Mouse (Mus musculus): Measurements from ENCODE around the gene Cfap77. TPM values are rescaled to one million over a fixed set of nuclear protein-coding genes. Genes with fewer than 3 reads are reported as not detected.

The Cfap77 gene
- polyA plus RNA-seq, 1 experiment from 2014 or later, result 0.79 TPM

- Histone ChIP-seq H3K36me3 (ENCODE audit: control insufficient read depth, insufficient read depth, low read length) (no peaks in the 10 kb centered on the region), H3K4me2 (ENCODE audit: low read depth, low read length) (no peak overlapping the region), H3K27me3 (replicated peaks; ENCODE audit: control insufficient read depth, insufficient read depth, low read length) (peaks cover 14% of the 10 kb centered on the region), H3K4me3 (ENCODE audit: low read depth, low read length) (no peak overlapping the region), H3K9me3 (ENCODE audit: control insufficient read depth, low read length) (no peaks in the 10 kb centered on the region), H3K9ac (ENCODE audit: low read depth, low read length) (peak overlapping the region; percentile 34; the same call in 1 of the 2 replicates), H3K4me1 (ENCODE audit: control insufficient read depth, insufficient read depth, low read length) (no peaks in the 10 kb centered on the region; the same call in 1 of the 2 replicates), H3K27ac (replicated peaks; ENCODE audit: low read depth, low read length) (no peak overlapping the region)
- DNase-seq (ENCODE audit: low spot score) (no peak), ATAC-seq (ENCODE audit: low read depth) (no peak)
- 19% methylated on average over 6 of the region's 6 CpGs for WGBS
Measured at GRCm38 (mm10) chr2:28974520-28974919, 80.3 kb downstream of the Cfap77 start.

DNA sequence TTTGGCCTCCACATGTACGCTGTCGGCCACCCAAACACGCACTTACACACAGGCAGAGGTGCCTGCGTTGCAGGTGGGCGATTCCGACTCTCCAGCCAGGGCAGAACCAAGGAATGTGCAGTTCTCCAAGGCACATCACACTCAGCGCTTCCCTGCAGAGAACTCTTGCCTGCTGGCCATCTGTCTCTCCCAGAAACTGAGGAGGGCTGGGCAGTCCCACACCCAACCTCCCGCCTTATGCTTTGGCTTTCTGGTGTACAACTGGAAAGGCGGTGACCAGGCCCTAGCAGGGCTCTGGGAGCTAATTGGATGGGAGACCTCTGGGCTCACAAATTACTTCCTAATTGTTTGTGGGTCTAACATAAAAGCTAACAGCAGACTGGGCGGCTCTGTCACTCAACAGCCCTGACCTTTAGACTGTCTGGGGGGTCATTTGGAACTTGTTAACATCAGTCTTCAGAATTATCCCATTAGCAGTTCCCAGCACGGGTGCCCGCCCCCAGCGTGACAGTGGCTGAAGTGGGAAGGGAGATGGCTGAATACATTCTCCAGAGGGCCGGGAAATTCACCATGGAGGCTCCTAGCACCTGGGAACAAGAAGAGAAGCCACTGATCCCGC is 80.9 kb downstream of the Cfap77 start:
- Histone ChIP-seq H3K27me3 (replicated peaks; ENCODE audit: control insufficient read depth, insufficient read depth, low read length) (peaks cover 14% of the 10 kb centered on the region), H3K36me3 (ENCODE audit: control insufficient read depth, insufficient read depth, low read length) (no peaks in the 10 kb centered on the region), H3K27ac (replicated peaks; ENCODE audit: low read depth, low read length) (no peak overlapping the region), H3K9ac (ENCODE audit: low read depth, low read length) (0 out of 2 replicates have a peak overlapping the region, but pooled peaks have one; percentile 34), H3K4me1 (ENCODE audit: control insufficient read depth, insufficient read depth, low read length) (no peaks in the 10 kb centered on the region; the same call in 1 of the 2 replicates), H3K9me3 (ENCODE audit: control insufficient read depth, low read length) (no peaks in the 10 kb centered on the region), H3K4me3 (ENCODE audit: low read depth, low read length) (no peak overlapping the region), H3K4me2 (ENCODE audit: low read depth, low read length) (no peak overlapping the region)
- 33% methylated on average over 15 of the region's 15 CpGs for WGBS
- peak; percentile 27 for DNase-seq (ENCODE audit: low spot score)
- ATAC-seq (ENCODE audit: low read depth), result no peak

GRCm38 (mm10) chr2:28970424-28970823 is 84.4 kb downstream of the Cfap77 start:
- ATAC-seq (ENCODE audit: low read depth) (no peak), DNase-seq (ENCODE audit: low spot score) (no peak)
- Histone ChIP-seq H3K4me1 (ENCODE audit: control insufficient read depth, insufficient read depth, low read length) (no peaks in the 10 kb centered on the region; the same call in 1 of the 2 replicates), H3K4me2 (ENCODE audit: low read depth, low read length) (no peak overlapping the region), H3K9me3 (ENCODE audit: control insufficient read depth, low read length) (no peaks in the 10 kb centered on the region), H3K36me3 (ENCODE audit: control insufficient read depth, insufficient read depth, low read length) (no peaks in the 10 kb centered on the region), H3K4me3 (ENCODE audit: low read depth, low read length) (no peak overlapping the region), H3K9ac (ENCODE audit: low read depth, low read length) (no peak overlapping the region), H3K27me3 (replicated peaks; ENCODE audit: control insufficient read depth, insufficient read depth, low read length) (peaks cover 4% of the 10 kb centered on the region), H3K27ac (replicated peaks; ENCODE audit: low read depth, low read length) (no peak overlapping the region)
- 73% methylated on average over 14 of the region's 14 CpGs for WGBS

- ATAC-seq (ENCODE audit: low read depth), result no peak
- no peak for DNase-seq (ENCODE audit: low spot score)
- H3K9me3 ChIP-seq (ENCODE audit: control insufficient read depth, low read length), result no peaks in the 10 kb centered on the region
- H3K27me3 ChIP-seq (replicated peaks; ENCODE audit: control insufficient read depth, insufficient read depth, low read length), result 0 out of 2 replicates have a peak, but pooled peaks cover 4% of the 10 kb centered on the region
- WGBS, result 71% methylated on average over 1 of the region's 1 CpGs
- no peak overlapping the region for H3K4me2 ChIP-seq (ENCODE audit: low read depth, low read length)
- H3K36me3 ChIP-seq (ENCODE audit: control insufficient read depth, insufficient read depth, low read length), result no peaks in the 10 kb centered on the region
- H3K27ac ChIP-seq (replicated peaks; ENCODE audit: low read depth, low read length), result no peak overlapping the region
- H3K9ac ChIP-seq (ENCODE audit: low read depth, low read length), result no peak overlapping the region
- no peak overlapping the region for H3K4me3 ChIP-seq (ENCODE audit: low read depth, low read length)
- no peaks in the 10 kb centered on the region for H3K4me1 ChIP-seq (ENCODE audit: control insufficient read depth, insufficient read depth, low read length)
Measured at GRCm38 (mm10) chr2:28968278-28968677, 86.6 kb downstream of the Cfap77 start.

DNA sequence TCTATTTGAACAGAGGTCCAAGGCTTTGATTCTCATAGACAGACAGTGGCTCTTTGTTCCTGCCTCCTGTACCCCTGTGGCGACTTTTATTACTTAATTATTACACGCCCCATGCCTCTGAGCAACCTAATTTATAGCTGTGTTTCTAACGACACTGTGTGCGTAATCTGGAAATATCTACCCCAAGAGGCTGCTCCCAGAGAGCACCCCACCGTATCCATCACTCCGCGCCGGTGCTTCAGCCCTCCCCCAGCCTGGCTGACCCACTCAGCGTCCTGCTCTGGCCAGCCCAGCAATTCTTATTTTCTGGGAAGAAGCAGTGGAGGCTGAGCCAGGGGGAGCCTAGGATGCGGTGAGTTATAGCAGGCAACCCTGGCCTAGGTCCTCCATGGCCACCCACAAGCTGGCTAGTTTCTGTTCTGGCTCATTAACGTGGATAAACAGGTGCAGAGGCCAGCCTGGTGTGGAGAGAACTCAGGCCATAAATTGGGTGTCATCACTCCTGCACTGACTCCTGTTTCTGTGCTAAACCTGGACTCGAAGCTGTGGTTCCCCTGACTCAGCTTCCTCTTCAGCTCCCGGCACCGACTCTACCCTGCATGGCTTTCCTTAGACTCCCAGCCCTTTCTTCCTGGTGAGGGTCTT is 88.6 kb downstream of the Cfap77 start:
- Histone ChIP-seq H3K9ac (ENCODE audit: low read depth, low read length) (no peak overlapping the region), H3K9me3 (ENCODE audit: control insufficient read depth, low read length) (no peaks in the 10 kb centered on the region), H3K4me2 (ENCODE audit: low read depth, low read length) (no peak overlapping the region), H3K4me1 (ENCODE audit: control insufficient read depth, insufficient read depth, low read length) (no peaks in the 10 kb centered on the region), H3K27me3 (replicated peaks; ENCODE audit: control insufficient read depth, insufficient read depth, low read length) (no peaks in the 10 kb centered on the region), H3K4me3 (ENCODE audit: low read depth, low read length) (no peak overlapping the region), H3K36me3 (ENCODE audit: control insufficient read depth, insufficient read depth, low read length) (no peaks in the 10 kb centered on the region), H3K27ac (replicated peaks; ENCODE audit: low read depth, low read length) (no peak overlapping the region)
- ATAC-seq (ENCODE audit: low read depth) (no peak), DNase-seq (ENCODE audit: low spot score) (no peak)
- 50% methylated on average over 14 of the region's 14 CpGs for WGBS

DNA sequence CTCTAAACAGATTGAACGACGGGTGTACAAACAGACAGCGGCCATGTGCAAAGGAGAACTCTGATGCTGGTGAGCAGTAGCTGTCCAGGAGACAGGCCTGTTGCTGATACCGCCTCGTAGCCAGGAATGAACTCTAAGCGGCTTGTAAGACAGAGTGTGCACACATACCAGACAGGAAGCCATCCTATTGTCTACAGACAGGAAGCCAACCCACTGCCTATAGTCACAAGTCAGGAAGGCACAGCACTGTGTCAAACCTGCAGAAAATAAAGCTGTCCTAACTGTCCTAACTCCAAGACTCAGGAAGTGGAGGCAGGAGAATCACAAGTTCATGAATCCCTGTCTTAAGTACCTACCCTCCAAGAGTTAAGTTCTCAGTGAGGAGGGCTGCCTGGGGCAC is 91.3 kb downstream of the Cfap77 start:
- DNase-seq (ENCODE audit: low spot score) (no peak), ATAC-seq (ENCODE audit: low read depth) (no peak)
- Histone ChIP-seq H3K27ac (replicated peaks; ENCODE audit: low read depth, low read length) (no peak overlapping the region), H3K36me3 (ENCODE audit: control insufficient read depth, insufficient read depth, low read length) (no peaks in the 10 kb centered on the region), H3K4me1 (ENCODE audit: control insufficient read depth, insufficient read depth, low read length) (no peaks in the 10 kb centered on the region), H3K4me3 (ENCODE audit: low read depth, low read length) (no peak overlapping the region), H3K27me3 (replicated peaks; ENCODE audit: control insufficient read depth, insufficient read depth, low read length) (no peaks in the 10 kb centered on the region), H3K9ac (ENCODE audit: low read depth, low read length) (no peak overlapping the region), H3K9me3 (ENCODE audit: control insufficient read depth, low read length) (no peaks in the 10 kb centered on the region), H3K4me2 (ENCODE audit: low read depth, low read length) (no peak overlapping the region)
- 80% methylated on average over 6 of the region's 6 CpGs for WGBS

DNA sequence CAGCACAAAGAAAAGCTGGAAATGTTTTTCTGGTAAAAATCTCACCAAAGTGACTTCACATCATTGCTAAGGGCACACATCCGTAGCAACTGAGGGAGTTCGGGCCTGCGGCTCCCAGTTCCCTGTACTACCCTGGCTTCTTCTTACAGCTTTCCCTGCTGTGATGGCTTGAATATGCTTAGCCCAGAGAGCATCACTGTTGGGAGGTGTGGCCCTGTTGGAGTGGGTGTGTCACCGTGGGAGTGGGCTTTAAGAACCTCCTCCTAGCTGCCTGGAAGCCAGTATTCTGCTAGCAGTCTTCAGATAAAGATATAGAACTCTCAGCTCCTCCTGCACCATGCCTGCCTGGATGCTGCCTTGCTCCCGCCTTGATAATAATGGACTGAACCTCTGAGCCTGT is 93.2 kb downstream of the Cfap77 start:
- H3K4me3 ChIP-seq (ENCODE audit: low read depth, low read length), result no peak overlapping the region
- no peaks in the 10 kb centered on the region for H3K4me1 ChIP-seq (ENCODE audit: control insufficient read depth, insufficient read depth, low read length)
- H3K4me2 ChIP-seq (ENCODE audit: low read depth, low read length), result no peak overlapping the region
- WGBS, result 66% methylated on average over 5 of the region's 5 CpGs
- H3K36me3 ChIP-seq (ENCODE audit: control insufficient read depth, insufficient read depth, low read length), result no peaks in the 10 kb centered on the region
- H3K9ac ChIP-seq (ENCODE audit: low read depth, low read length), result no peak overlapping the region
- ATAC-seq (ENCODE audit: low read depth) (no peak), DNase-seq (ENCODE audit: low spot score) (no peak)
- H3K27ac ChIP-seq (replicated peaks; ENCODE audit: low read depth, low read length), result no peak overlapping the region
- no peaks in the 10 kb centered on the region for H3K9me3 ChIP-seq (ENCODE audit: control insufficient read depth, low read length)
- H3K27me3 ChIP-seq (replicated peaks; ENCODE audit: control insufficient read depth, insufficient read depth, low read length), result no peaks in the 10 kb centered on the region

DNA sequence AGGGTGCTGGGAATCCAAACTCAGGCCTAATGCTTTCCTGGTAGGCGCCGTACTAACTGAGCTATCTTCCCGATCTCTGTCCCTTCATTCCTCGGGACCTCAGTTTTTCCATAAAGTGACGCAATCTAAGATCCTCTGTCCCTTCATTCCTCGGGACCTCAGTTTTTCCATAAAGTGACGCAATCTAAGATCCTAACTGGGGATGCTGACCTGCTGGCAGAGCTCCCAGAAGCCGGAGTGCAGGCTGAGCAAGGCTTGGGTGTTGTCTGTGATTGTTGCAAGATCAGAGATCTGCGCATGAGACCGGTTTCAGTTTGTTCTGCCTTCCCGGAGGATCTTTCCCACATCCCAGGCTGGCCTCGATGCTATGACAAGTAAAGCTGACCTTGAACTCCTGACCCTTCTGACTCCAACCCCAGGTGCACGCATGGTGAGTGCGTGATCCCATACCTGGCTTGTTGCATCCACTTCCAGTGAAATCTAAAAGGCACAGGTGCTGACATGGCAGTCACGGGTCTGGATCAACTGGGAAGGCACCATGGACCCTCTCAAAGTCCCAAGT is 93.8 kb downstream of the Cfap77 start:
- DNase-seq (ENCODE audit: low spot score) (no peak), ATAC-seq (ENCODE audit: low read depth) (no peak)
- Histone ChIP-seq H3K9me3 (ENCODE audit: control insufficient read depth, low read length) (no peaks in the 10 kb centered on the region), H3K27ac (replicated peaks; ENCODE audit: low read depth, low read length) (no peak overlapping the region), H3K27me3 (replicated peaks; ENCODE audit: control insufficient read depth, insufficient read depth, low read length) (no peaks in the 10 kb centered on the region), H3K36me3 (ENCODE audit: control insufficient read depth, insufficient read depth, low read length) (no peaks in the 10 kb centered on the region), H3K4me2 (ENCODE audit: low read depth, low read length) (no peak overlapping the region), H3K4me3 (ENCODE audit: low read depth, low read length) (no peak overlapping the region), H3K9ac (ENCODE audit: low read depth, low read length) (no peak overlapping the region), H3K4me1 (ENCODE audit: control insufficient read depth, insufficient read depth, low read length) (no peaks in the 10 kb centered on the region)
- 82% methylated on average over 15 of the region's 15 CpGs for WGBS

All from embryonic facial prominence, embryonic 14.5 days (tissue).